Mouse (Mus musculus) kidney, embryonic 14.5 days (tissue): Measurements from ENCODE around the gene Cox8c. TPM values are rescaled to one million over a fixed set of nuclear protein-coding genes. Genes with fewer than 3 reads are reported as not detected.
A peak's percentile ranks its signal among the peaks of the same experiment; 100 is the strongest.

Experiments
- ATAC-seq: fragments of 200-750 bp; cut with Nextera tagmentation; 2 replicates; pipeline ENCODE4 v1.8.0; 2017; ENCODE audit warnings: moderate number of reproducible peaks, mild to moderate bottlenecking, moderate TSS enrichment, moderate library complexity; ENCODE audit not compliant: low FRiP score, low TSS enrichment
- H3K27ac ChIP-seq: fragments of 300-500 bp; sonication (generic); 2 replicates; pipeline ENCODE4 v1.5.1; 2014; ENCODE audit warnings: low read depth, mild to moderate bottlenecking, low read length, moderate library complexity, mixed read lengths
- H3K27me3 ChIP-seq: fragments of 300-500 bp; sonication (generic); 2 replicates; pipeline ENCODE4 v1.6.1; 2014; ENCODE audit warnings: mild to moderate bottlenecking, low read length; ENCODE audit not compliant: control insufficient read depth, insufficient read depth
- H3K36me3 ChIP-seq: fragments of 300-500 bp; sonication (generic); 2 replicates; pipeline ENCODE4 v1.6.1; 2014; ENCODE audit warnings: low read length, mixed read lengths; ENCODE audit not compliant: control insufficient read depth, insufficient read depth
- H3K4me1 ChIP-seq: fragments of 300-500 bp; sonication (generic); 2 replicates; pipeline ENCODE4 v1.6.1; 2014; ENCODE audit warnings: low read length, mixed read lengths; ENCODE audit not compliant: control insufficient read depth, insufficient read depth
- H3K4me2 ChIP-seq: fragments of 300-500 bp; sonication (generic); replicated peaks from 2 replicates; pipeline ENCODE4 v1.6.1; 2014; ENCODE audit warnings: low read depth, mild to moderate bottlenecking, low read length
- H3K4me3 ChIP-seq: fragments of 300-500 bp; sonication (generic); 2 replicates; pipeline ENCODE4 v1.5.1; 2014; ENCODE audit warnings: mild to moderate bottlenecking, low read length
- H3K9ac ChIP-seq: fragments of 300-500 bp; sonication (generic); 2 replicates; pipeline ENCODE4 v1.6.1; 2014; ENCODE audit warnings: low read depth, mild to moderate bottlenecking, low read length, moderate library complexity
- H3K9me3 ChIP-seq: fragments of 300-500 bp; sonication (generic); 2 replicates; pipeline ENCODE4 v1.6.1; 2016; ENCODE audit warnings: low read length; ENCODE audit not compliant: control insufficient read depth
- WGBS: fragments of 180-500 bp; shearing (Covaris S2); extraction: QIAGEN DNeasy Blood & Tissue Kit; methylation state at CpG from one replicate; pipeline ENCODE4 v1.1.7; 2014; 5-methylcytosine and 5-hydroxymethylcytosine counted together
- polyA plus RNA-seq: library from polyadenylated mRNA; unstranded; fragments of >200 nt; fragmentation: Nextera tagmentation; extraction: Ambion mirVana; gene quantifications from 2 replicates; pipeline ENCODE4 v1.2.1, GENCODE M21; 2014

Cox8c gene
- polyA plus RNA-seq, result not detected in 2 replicates

DNA sequence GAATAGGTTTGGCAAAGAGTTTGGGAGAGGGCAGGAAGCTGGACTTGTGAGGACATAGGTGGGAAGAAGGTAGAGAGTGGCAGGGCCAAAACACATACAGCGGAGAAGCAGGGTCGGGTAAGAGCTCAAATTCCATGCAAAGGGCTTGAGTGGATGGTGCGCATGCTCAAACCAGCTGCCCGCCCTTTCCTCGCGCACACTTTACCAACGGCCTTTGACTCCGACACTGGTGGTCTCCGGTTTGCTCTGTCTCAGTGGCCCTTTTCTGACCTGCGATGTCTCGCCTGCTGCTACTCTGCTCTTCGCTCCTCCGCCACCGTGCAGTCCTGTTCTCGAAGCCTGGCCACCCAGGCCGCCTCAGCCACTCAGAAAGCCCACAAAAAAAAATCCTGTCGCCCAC is at the start of gene Cox8c:
Gene Cox8c (plus strand): TSS at position 226 of the 400 bp plus-strand sequence.
- WGBS, result 95% methylated on average over 17 of the region's 17 CpGs
- no peak within 1 kb of the TSS for H3K4me2 ChIP-seq

DNA sequence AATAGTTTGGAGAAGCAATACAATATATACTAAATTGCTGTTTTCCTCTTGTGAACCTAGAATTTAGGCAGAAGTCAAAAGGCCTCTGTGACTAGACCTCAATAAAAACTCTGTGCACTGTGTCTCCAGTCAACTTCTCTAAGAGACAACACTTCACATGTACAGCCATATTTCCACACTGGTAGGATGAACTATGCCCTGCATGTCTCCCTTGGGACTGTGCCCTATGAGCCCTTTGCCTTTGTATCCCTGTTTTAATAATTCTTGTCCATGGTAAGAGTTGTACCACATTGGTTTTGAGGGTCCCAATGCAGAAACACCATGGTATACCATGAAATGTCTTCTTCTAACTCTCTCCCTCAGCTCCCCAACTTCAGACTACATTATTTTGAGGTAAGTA is 38.3 kb upstream of the Cox8c start:
- Histone ChIP-seq H3K27me3 (no peaks in the 10 kb centered on the region), H3K36me3 (no peaks in the 10 kb centered on the region), H3K27ac (no peak overlapping the region), H3K4me2 (no peak overlapping the region), H3K9ac (no peak overlapping the region), H3K4me1 (no peaks in the 10 kb centered on the region), H3K4me3 (no peak overlapping the region), H3K9me3 (no peaks in the 10 kb centered on the region)
- no peak for ATAC-seq

More for the DNA sequence above, at the start of gene Cox8c:
- Histone ChIP-seq H3K36me3 (no peaks in the 10 kb centered on the region), H3K9ac (no peak within 1 kb of the TSS), H3K27ac (no peak within 1 kb of the TSS), H3K9me3 (no peaks in the 10 kb centered on the region), H3K4me1 (no peaks in the 10 kb centered on the region), H3K27me3 (no peaks in the 10 kb centered on the region), H3K4me3 (no peak within 1 kb of the TSS)
- ATAC-seq, result no peak

GRCm38 (mm10) chr12:102869802-102870201 is 29.3 kb upstream of the Cox8c start:
- H3K4me2 ChIP-seq, result no peak overlapping the region
- H3K27me3 ChIP-seq, result no peaks in the 10 kb centered on the region
- no peaks in the 10 kb centered on the region for H3K36me3 ChIP-seq
- no peaks in the 10 kb centered on the region for H3K4me1 ChIP-seq
- no peak for ATAC-seq
- no peaks in the 10 kb centered on the region for H3K9me3 ChIP-seq
- H3K4me3 ChIP-seq, result no peak overlapping the region
- WGBS, result 96% methylated on average over 2 of the region's 2 CpGs
- H3K9ac ChIP-seq, result no peak overlapping the region
- no peak overlapping the region for H3K27ac ChIP-seq

- Histone ChIP-seq H3K4me1 (peaks cover 2% of the 10 kb centered on the region; the same call in 1 of the 2 replicates), H3K9me3 (no peaks in the 10 kb centered on the region), H3K9ac (no peak overlapping the region), H3K4me2 (no peak overlapping the region), H3K4me3 (no peak overlapping the region), H3K27me3 (no peaks in the 10 kb centered on the region), H3K27ac (no peak overlapping the region), H3K36me3 (no peaks in the 10 kb centered on the region)
- 85% methylated on average over 1 of the region's 1 CpGs for WGBS
- ATAC-seq, result no peak
These were observed 28.6 kb upstream of the Cox8c start for GRCm38 (mm10) chr12:102870527-102870926.

- WGBS, result under 1% methylated on average over 48 of the region's 70 CpGs
- peak overlapping the region; percentile 68 for H3K4me2 ChIP-seq
These were observed 21.6 kb upstream of the Cox8c start for GRCm38 (mm10) chr12:102877301-102878030.

DNA sequence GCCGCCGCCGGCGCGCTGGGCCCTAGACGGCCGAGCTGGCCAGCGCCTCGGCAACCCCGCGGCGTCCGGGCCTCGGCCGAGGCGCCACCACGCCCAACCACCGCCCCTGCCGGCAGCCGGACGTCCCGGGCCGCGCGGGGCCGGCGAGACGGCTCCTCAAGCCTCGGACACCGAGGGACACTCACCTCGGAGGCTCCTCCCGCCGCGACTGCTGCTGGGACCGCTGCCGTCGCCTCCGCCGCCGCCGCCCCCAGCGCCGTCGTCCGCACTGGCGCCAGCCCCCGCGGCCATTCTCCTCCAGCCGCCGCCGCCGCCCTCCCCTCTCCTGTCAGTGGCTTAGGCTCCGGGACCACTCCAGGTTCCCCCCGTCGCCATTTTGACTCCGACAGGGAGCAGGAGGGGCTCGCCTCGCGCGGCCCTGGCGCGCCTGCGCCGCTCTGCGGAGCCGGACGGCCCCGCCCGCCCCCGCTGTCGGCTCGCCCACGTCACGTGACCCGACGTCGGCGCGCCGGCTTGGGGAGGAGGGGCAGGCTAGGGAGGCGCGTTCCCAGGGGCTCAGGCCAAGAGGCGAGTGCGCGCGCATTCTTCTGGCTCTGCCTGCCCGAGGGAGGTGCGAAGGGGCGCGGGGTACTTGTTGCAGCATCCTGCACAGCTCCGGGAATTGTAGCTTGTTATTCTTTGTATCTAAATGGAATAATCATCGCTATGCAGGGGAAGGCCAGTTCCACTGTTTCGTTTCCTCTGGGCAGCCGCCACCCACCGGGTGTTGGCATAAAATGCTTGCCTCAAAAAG is 20.9 kb upstream of the Cox8c start, which contains the start of gene Btbd7:
Gene Btbd7 (minus strand): TSS at position 441 of the 793 bp plus-strand sequence.
- H3K36me3 ChIP-seq, result no peaks in the 10 kb centered on the region
- H3K9ac ChIP-seq, result peak within 1 kb of the TSS; percentile 94
- H3K4me1 ChIP-seq, result peaks cover 16% of the 10 kb centered on the region
- peak within 1 kb of the TSS; percentile 68 for H3K4me2 ChIP-seq
- ATAC-seq, result peak; percentile 97
- WGBS, result under 1% methylated on average over 53 of the region's 95 CpGs
- peak within 1 kb of the TSS; percentile 94 for H3K27ac ChIP-seq
- no peaks in the 10 kb centered on the region for H3K9me3 ChIP-seq
- peak within 1 kb of the TSS; percentile 93 for H3K4me3 ChIP-seq
- no peaks in the 10 kb centered on the region for H3K27me3 ChIP-seq

More at GRCm38 (mm10) chr12:102877301-102878030, 21.6 kb upstream of the Cox8c start:
- Histone ChIP-seq H3K4me1 (peaks cover 16% of the 10 kb centered on the region), H3K9ac (peak overlapping the region; percentile 94), H3K9me3 (no peaks in the 10 kb centered on the region), H3K27me3 (no peaks in the 10 kb centered on the region), H3K36me3 (no peaks in the 10 kb centered on the region), H3K4me3 (peak overlapping the region; percentile 93), H3K27ac (peak overlapping the region; percentile 94)
- peak; percentile 81 for ATAC-seq

- Histone ChIP-seq H3K36me3 (no peaks in the 10 kb centered on the region), H3K27me3 (no peaks in the 10 kb centered on the region), H3K4me1 (peaks cover 16% of the 10 kb centered on the region), H3K9me3 (no peaks in the 10 kb centered on the region), H3K4me2 (peak overlapping the region; percentile 62), H3K27ac (peak overlapping the region; percentile 4; the same call in 1 of the 2 replicates), H3K4me3 (peak overlapping the region; percentile 93), H3K9ac (peak overlapping the region; percentile 61)
- no peak for ATAC-seq
- WGBS, result 29% methylated on average over 7 of the region's 7 CpGs
These were observed 20.2 kb upstream of the Cox8c start for GRCm38 (mm10) chr12:102878901-102879300.

DNA sequence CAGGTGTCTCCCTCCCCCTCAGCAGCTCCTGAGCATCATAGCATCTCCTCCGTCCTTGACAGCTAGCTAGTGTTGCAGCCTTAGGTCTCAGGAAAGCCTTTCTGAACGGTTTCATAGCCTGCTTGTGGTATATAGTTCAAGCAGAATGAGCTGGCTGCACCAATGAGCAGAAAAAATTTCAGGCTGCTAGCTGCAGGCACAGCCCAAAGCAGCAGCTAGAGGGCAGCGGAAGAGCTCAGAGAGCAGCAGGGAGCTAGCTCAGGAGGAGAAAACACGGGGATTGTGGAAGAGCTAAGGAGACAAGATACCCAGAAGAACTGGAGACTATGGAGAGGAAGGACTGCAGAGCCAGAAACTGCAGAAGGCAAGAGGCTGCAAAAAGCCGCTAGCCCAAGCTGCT is 13.4 kb upstream of the Cox8c start:
- Histone ChIP-seq H3K4me1 (no peaks in the 10 kb centered on the region), H3K4me3 (no peak overlapping the region), H3K4me2 (no peak overlapping the region), H3K27me3 (no peaks in the 10 kb centered on the region), H3K36me3 (no peaks in the 10 kb centered on the region), H3K27ac (no peak overlapping the region), H3K9me3 (no peaks in the 10 kb centered on the region), H3K9ac (no peak overlapping the region)
- WGBS, result 24% methylated on average over 5 of the region's 5 CpGs
- ATAC-seq, result 0 out of 2 replicates have a peak, but pooled peaks have one; percentile 39

DNA sequence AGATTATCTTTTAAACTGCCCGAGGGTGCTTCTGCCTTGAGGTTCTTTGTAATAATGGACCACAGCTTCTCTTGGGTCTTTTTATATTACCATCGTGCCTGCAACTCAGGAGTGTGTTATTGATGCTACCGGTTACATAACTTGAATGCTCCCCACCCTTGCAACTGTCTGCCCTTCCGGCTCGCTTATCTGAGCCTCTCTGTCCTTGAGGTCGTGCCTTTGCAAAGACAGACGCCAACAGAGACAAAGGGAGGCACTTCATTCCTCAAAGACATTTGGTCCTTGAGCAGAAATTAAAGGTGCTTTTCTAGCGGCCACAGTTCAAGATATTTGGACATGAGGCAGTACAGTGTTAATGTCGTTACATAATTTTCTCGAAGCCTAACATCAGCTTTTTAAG is 11.8 kb upstream of the Cox8c start:
- Histone ChIP-seq H3K4me1 (no peaks in the 10 kb centered on the region), H3K4me3 (no peak overlapping the region), H3K4me2 (no peak overlapping the region), H3K27me3 (no peaks in the 10 kb centered on the region), H3K9ac (no peak overlapping the region), H3K27ac (no peak overlapping the region), H3K9me3 (no peaks in the 10 kb centered on the region; the same call in 1 of the 2 replicates), H3K36me3 (no peaks in the 10 kb centered on the region)
- 62% methylated on average over 10 of the region's 10 CpGs for whole genome bisulfite sequencing
- ATAC-seq, result no peak
